ENCODE assay signal across 10 mouse cellular contexts in genomic region chr16:78490779-78491178, GRCm38 (mm10).
DNase-seq lines count a peak whose midpoint lies in the region; ATAC-seq lines count a peak whose summit lies in the region.
"Had no signal": no experiment of that assay in that cellular context is flagged by ENCODE, and none has a peak within 500 bp of the region (broad histone marks: within the 10 kb centered on the region; RNA-seq: fewer than 3 reads in every experiment).

No protein-coding gene starts in this region.

- DNase-seq in heart, postnatal 36 days: no peak
- peak; percentile 32 for DNase-seq in CD4-positive helper T cell, adult 2 months (ENCODE audit: low read depth, low spot score)
- DNase-seq in ZHBTc4 (ENCODE audit: low read depth, low spot score): peak; percentile 74
- no peak for DNase-seq in ovary, postnatal 10 days (ENCODE audit: low spot score)
- no peak for DNase-seq in left cerebral cortex, adult 8-10 months (ENCODE audit: low spot score in 2 of 2)
- no peak for DNase-seq in frontal cortex, postnatal 10 days (ENCODE audit: low spot score in 2 of 2)
- DNase-seq: right cerebral cortex, postnatal 25 days had no signal

- no peaks in the 10 kb centered on the region; the same call in 1 of the 2 replicates for H3K4me1 ChIP-seq in heart, embryonic 15.5 days (replicated peaks)
- no peaks in the 10 kb centered on the region for H3K4me1 ChIP-seq in liver, embryonic 12.5 days

- 60% methylated on average over 5 of the region's 5 CpGs for WGBS in heart, embryonic 15.5 days
- WGBS in liver, embryonic 12.5 days (ENCODE audit: insufficient replicate concordance): 56% methylated on average over 5 of the region's 5 CpGs

- no peak overlapping the region for H3K9ac ChIP-seq in heart, embryonic 15.5 days
- H3K9ac ChIP-seq in liver, embryonic 12.5 days: no peak overlapping the region

- intact Hi-C loops in heart, postnatal 36 days (cut with DNase I): no loop called here

- peak overlapping the region; percentile 52 for H3K27ac ChIP-seq in heart, embryonic 15.5 days
- H3K27ac ChIP-seq in liver, embryonic 12.5 days: no peak overlapping the region

- H3K36me3 ChIP-seq in heart, embryonic 15.5 days: no peaks in the 10 kb centered on the region
- H3K36me3 ChIP-seq in liver, embryonic 12.5 days: no peaks in the 10 kb centered on the region

- peak overlapping the region; percentile 54 for H3K4me2 ChIP-seq in heart, embryonic 15.5 days
- H3K4me2 ChIP-seq in liver, embryonic 12.5 days: peak overlapping the region; percentile 50; the same call in 1 of the 2 replicates

- H3K9me3 ChIP-seq in heart, embryonic 15.5 days (replicated peaks): no peaks in the 10 kb centered on the region
- no peaks in the 10 kb centered on the region for H3K9me3 ChIP-seq in liver, embryonic 12.5 days (replicated peaks)

- ATAC-seq in heart, embryonic 15.5 days (replicated peaks; ENCODE audit: insufficient number of reproducible peaks, insufficient read depth, low FRiP score, low read depth): no peak
- no peak for ATAC-seq in liver, embryonic 12.5 days

- H3K4me3 ChIP-seq in heart, embryonic 15.5 days: peak overlapping the region; percentile 40; the same call in 1 of the 2 replicates
- H3K4me3 ChIP-seq in liver, embryonic 12.5 days: no peak overlapping the region
- H3K4me3 ChIP-seq: erythroblast, embryonic 14.5 days had no signal

- H3K27me3 ChIP-seq in heart, embryonic 15.5 days: no peaks in the 10 kb centered on the region
- H3K27me3 ChIP-seq in liver, embryonic 12.5 days (replicated peaks): no peaks in the 10 kb centered on the region

Comparison
In these comparisons a context has a peak if more than half of its experiments do, and no peak if none do; other contexts are left out.
1. DNase-seq: peak in CD4-positive helper T cell, adult 2 months (single experiment) and ZHBTc4 (single experiment); none in heart, postnatal 36 days (0 of 2), ovary, postnatal 10 days (single experiment), left cerebral cortex, adult 8-10 months (0 of 2) and frontal cortex, postnatal 10 days (0 of 2).